Mouse (Mus musculus) hindbrain, embryonic 13.5 days (tissue): ENCODE results near the gene Gm8267. TPM values are rescaled to one million over a fixed set of nuclear protein-coding genes. Genes with fewer than 3 reads are reported as not detected.
"Not testable (repeated sequence)": the region's sequence is repeated elsewhere in the genome, so short reads cannot be mapped to it uniquely, and the experiment has no call there.

Experiments
- ATAC-seq: fragments of 200-750 bp; cut with Nextera tagmentation; 2 replicates; pipeline ENCODE4 v1.8.0; 2017; ENCODE audit warnings: moderate TSS enrichment; ENCODE audit not compliant: low FRiP score
- H3K27ac ChIP-seq: fragments of 300-500 bp; sonication (generic); 2 replicates; pipeline ENCODE4 v1.5.1; 2015; ENCODE audit warnings: inconsistent platforms, mild to moderate bottlenecking, moderate library complexity
- H3K27me3 ChIP-seq: fragments of 300-500 bp; sonication (generic); 2 replicates; pipeline ENCODE4 v1.6.1; 2015; ENCODE audit warnings: mild to moderate bottlenecking, inconsistent platforms
- H3K36me3 ChIP-seq: fragments of 300-500 bp; sonication (generic); 2 replicates; pipeline ENCODE4 v1.6.1; 2015; ENCODE audit warnings: mild to moderate bottlenecking, inconsistent platforms
- H3K4me1 ChIP-seq: fragments of 300-500 bp; sonication (generic); replicated peaks from 2 replicates; pipeline ENCODE4 v1.6.1; 2015; ENCODE audit warnings: inconsistent platforms
- H3K4me2 ChIP-seq: fragments of 300-500 bp; sonication (generic); 2 replicates; pipeline ENCODE4 v1.6.1; 2015; ENCODE audit warnings: inconsistent platforms, mild to moderate bottlenecking, moderate library complexity
- H3K4me3 ChIP-seq: fragments of 300-500 bp; sonication (generic); 2 replicates; pipeline ENCODE4 v1.5.1; 2015; ENCODE audit warnings: mild to moderate bottlenecking, inconsistent platforms
- H3K9ac ChIP-seq: fragments of 300-500 bp; sonication (generic); 2 replicates; pipeline ENCODE4 v1.6.1; 2015; ENCODE audit warnings: mild to moderate bottlenecking, inconsistent platforms
- H3K9me3 ChIP-seq: fragments of 300-500 bp; sonication (generic); 2 replicates; pipeline ENCODE4 v1.6.1; 2016; ENCODE audit warnings: inconsistent platforms
- WGBS: fragments of 180-500 bp; shearing (Covaris S2); methylation state at CpG from one replicate; pipeline ENCODE4 v1.1.7; 2015; 5-methylcytosine and 5-hydroxymethylcytosine counted together
- polyA plus RNA-seq: library from polyadenylated mRNA; unstranded; fragments of >200 nt; fragmentation: Nextera tagmentation; extraction: Ambion mirVana; gene quantifications from 2 replicates; pipeline ENCODE4 v1.2.1, GENCODE M21; 2015

The Gm8267 gene
- polyA plus RNA-seq = not detected in 2 replicates

DNA sequence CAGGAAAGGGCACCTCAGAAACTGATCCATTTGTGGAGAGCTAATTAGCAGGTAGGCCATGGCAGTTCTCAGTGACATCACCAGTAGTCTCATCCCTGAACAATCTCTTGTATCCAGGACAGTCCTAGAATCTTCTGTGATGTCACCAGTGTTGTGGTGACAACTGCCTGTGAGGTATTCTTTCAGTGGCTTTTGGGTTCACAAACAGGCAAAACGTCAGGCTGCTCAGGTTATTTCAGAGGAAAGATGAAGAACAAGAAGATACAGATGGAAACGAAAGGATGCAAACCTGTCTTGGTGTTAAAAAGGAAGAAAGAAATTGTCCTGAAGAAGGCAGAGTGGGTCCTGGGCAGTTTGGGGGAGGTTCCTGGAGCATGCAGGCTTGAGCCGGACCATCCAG is at the start of gene Gm8267:
Gene Gm8267, minus strand, starts transcription at position 101 of the 400 bp plus-strand sequence.
- ATAC-seq = no peak
- no peak within 1 kb of the TSS for H3K9ac ChIP-seq
- no peak within 1 kb of the TSS for H3K4me3 ChIP-seq
- H3K27me3 ChIP-seq = no peaks in the 10 kb centered on the region
- no peaks in the 10 kb centered on the region for H3K4me1 ChIP-seq
- no peaks in the 10 kb centered on the region for H3K9me3 ChIP-seq
- WGBS = 92% methylated on average over 3 of the region's 3 CpGs
- no peak within 1 kb of the TSS for H3K4me2 ChIP-seq
- H3K36me3 ChIP-seq = no peaks in the 10 kb centered on the region
- H3K27ac ChIP-seq = no peak within 1 kb of the TSS

GRCm38 (mm10) chr14:44789537-44790382 is 39.6 kb upstream of the Gm8267 start:
- not testable (repeated sequence) for H3K4me2 ChIP-seq, H3K9me3 ChIP-seq, H3K9ac ChIP-seq, H3K27ac ChIP-seq, H3K4me1 ChIP-seq, ATAC-seq, H3K4me3 ChIP-seq, H3K36me3 ChIP-seq, H3K27me3 ChIP-seq
- WGBS = 81% methylated on average over 2 of the region's 2 CpGs

DNA sequence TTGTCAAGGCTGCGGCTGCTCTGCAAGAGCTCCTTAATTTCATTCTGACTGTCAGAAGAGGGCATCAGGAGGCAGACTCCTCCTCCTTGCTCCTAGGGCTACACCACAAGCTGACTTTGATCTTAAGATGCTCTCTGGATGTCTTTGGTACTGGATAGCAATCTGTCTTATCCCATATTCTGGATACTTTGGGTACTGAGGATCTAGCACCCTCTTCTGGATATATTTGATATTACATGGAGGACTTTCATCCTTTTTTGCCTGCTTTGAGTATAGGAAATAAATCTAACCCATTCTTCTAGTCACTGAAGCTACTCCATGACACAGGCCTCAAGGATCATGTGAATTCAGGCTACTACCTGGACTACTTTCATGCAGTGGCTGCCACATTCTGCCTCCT is 7.4 kb downstream of the Gm8267 start:
- H3K9ac ChIP-seq, H3K9me3 ChIP-seq, H3K27ac ChIP-seq, H3K27me3 ChIP-seq, H3K4me2 ChIP-seq, ATAC-seq, H3K4me3 ChIP-seq, H3K36me3 ChIP-seq, H3K4me1 ChIP-seq: not testable (repeated sequence)
- WGBS = 70% methylated on average over 1 of the region's 1 CpGs

DNA sequence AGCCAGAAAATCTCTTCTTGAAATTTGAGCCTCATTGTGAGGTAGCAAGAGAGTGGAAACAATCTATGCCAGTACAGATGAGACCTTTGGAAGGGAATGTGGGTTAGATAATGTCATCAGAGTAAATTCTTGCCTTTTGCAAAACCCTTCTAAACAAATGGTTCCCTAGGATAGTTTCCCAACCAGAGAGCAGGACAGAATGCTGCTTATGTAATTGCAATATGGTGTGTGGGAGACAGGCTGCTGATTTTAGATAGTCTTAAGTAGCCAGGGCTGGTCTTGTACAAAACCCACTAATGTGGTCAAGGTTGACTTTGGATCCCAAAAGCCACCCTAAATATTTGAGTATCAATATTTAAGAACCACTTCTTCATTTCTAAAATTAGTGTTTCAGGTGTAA is 19.4 kb downstream of the Gm8267 start:
- H3K36me3 ChIP-seq, ATAC-seq, H3K27ac ChIP-seq, H3K4me2 ChIP-seq, H3K9me3 ChIP-seq, H3K9ac ChIP-seq, H3K4me3 ChIP-seq, H3K27me3 ChIP-seq, H3K4me1 ChIP-seq: not testable (repeated sequence)

DNA sequence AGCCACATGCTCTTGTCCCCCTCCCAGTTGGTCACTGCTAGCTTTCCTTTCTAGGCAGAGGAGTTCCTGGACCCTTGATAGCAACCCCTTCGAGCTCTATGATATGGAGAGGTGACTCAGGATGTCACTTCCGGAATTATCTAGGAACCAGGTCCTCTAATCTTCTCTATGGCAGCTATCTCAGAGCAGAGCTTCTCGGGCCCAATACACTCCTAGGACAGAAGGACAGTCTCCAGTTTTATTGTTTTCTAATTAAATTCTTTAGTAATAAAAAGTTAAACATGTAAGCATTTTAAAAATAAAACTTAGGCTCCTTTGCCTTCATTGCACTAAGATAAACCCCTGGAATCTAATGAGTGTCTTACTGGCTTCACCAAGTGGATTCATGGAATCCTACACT is 43.8 kb downstream of the Gm8267 start, which contains the start of gene Gm8257:
Gene Gm8257, minus strand, starts transcription at position 101 of the 400 bp plus-strand sequence.
- not testable (repeated sequence) for H3K27me3 ChIP-seq, H3K9me3 ChIP-seq, ATAC-seq, H3K36me3 ChIP-seq, H3K4me1 ChIP-seq, H3K27ac ChIP-seq, H3K4me3 ChIP-seq, H3K4me2 ChIP-seq, H3K9ac ChIP-seq
- 77% methylated on average over 3 of the region's 3 CpGs for WGBS

Other genes starting within 250 kb of the Gm8267 start
- not detected in 2 replicates for gene Gm17093, start 232.1 kb downstream of the Gm8267 start, polyA plus RNA-seq
- gene Gm8247, start 167.2 kb downstream of the Gm8267 start, polyA plus RNA-seq = 0.35 and 0.40 TPM in 2 replicates
- gene Gm5624, start 122.4 kb downstream of the Gm8267 start, polyA plus RNA-seq = not detected in 2 replicates
- not detected in 2 replicates for gene Gm8257, start 43.9 kb downstream of the Gm8267 start, polyA plus RNA-seq
- gene Ptgdr, start 109.0 kb upstream of the Gm8267 start, polyA plus RNA-seq = 0.16 and 0.26 TPM in 2 replicates
- 0.71 and 0.74 TPM in 2 replicates for gene Ptger2, start 237.9 kb upstream of the Gm8267 start, polyA plus RNA-seq